Mouse (Mus musculus) heart, adult 18-20 months (tissue): ENCODE measurements around the gene Epb41l1. TPM values are rescaled to one million over a fixed set of nuclear protein-coding genes. Genes with fewer than 3 reads are reported as not detected.
A peak's percentile ranks its signal among the peaks of the same experiment; 100 is the strongest.

Source experiments
- DNase-seq, 2 experiments: peaks; one replicate each; pipeline ENCODE4 v3.0.0; 2021 to 2022; ENCODE audit warnings: mixed read lengths in 1 of 2
- total RNA-seq, 2 experiments: library from RNA; stranded (reverse); gene quantifications; 2 replicates each; pipeline ENCODE4 v1.2.3; 2021

Epb41l1 gene
- total RNA-seq, 2 experiments from 2014 or later = 7.5 to 10.5 TPM

- DNase-seq = no peak
Measured at GRCm38 (mm10) chr2:156538817-156539555, 118.3 kb downstream of the Epb41l1 start.

- no peak for DNase-seq
Measured at GRCm38 (mm10) chr2:156540991-156541390, 120.3 kb downstream of the Epb41l1 start.

- no peak for DNase-seq
Measured at GRCm38 (mm10) chr2:156542410-156542809, 121.7 kb downstream of the Epb41l1 start.

GRCm38 (mm10) chr2:156543804-156544203, 123.1 kb downstream of the Epb41l1 start:
- DNase-seq = no peak

- DNase-seq = peak; percentile 81 to 94
Measured at GRCm38 (mm10) chr2:156547123-156547891, 126.6 kb downstream of the Epb41l1 start, which contains the start of gene Aar2. TSS of gene Aar2 (plus strand) at chr2:156547584.

DNA sequence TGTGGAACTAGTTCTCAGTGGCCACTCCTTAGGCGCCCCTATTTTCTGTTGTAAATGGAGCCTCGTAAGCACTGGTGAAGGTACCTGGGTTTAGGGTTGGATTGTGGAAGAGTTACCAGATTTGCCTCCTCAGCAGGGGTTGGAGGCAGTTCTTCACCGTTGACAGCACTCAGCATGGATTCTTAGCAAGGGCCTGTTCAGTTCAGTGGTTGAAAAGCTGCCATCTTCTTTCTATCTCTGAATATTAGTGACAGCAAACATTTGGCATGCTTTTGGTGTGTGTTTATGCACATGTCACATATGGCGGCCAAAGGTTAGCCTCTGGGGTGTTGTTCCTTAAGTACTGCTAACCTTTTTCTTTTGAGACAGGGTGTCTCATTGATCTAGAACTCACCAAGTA, 131.7 kb downstream of the Epb41l1 start:
- DNase-seq = no peak

- DNase-seq = no peak
Measured at GRCm38 (mm10) chr2:156561808-156562207, 141.1 kb downstream of the Epb41l1 start.

DNA sequence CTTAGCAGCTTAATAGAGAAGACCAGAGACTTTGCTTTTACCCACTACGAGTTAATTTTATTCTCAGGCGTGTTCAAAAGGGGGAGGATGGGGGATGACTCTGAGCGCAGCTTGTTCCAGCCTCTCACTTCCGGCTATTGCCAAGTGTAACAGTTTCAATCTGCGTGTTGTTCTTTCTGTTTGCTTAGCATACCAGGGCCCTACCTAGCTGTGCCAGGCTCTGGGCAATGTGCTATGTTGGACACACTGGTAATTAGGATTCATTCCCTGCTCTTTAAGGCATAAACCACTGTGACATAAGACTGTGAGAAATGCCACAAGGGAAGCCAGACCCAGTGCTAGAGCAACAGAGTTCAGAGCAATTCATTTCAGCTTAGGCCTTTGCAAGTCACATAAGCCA, 142.8 kb downstream of the Epb41l1 start:
- DNase-seq = peak; percentile 34 to 52

- DNase-seq = no peak
Measured at GRCm38 (mm10) chr2:156566512-156566911, 145.8 kb downstream of the Epb41l1 start.

DNA sequence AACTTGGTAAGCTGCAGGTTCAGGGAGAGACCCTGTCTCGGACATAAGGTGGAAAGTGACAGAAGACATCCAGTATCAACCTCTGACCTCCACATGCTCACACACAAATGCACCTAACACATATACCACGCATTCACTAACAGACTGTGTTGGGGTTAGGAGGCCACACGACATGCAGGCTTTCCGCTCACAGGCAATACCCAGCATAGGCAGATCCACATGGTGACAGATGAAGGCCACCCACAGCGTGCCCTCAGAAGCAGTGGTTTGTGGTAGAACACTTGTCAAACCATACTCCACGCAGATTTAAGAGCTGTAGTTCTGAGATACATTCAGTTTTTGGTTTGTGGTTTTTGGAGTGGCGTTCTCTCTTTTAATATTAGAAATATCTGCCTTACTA, 147.9 kb downstream of the Epb41l1 start:
- no peak for DNase-seq

GRCm38 (mm10) chr2:156569261-156569660, 148.6 kb downstream of the Epb41l1 start:
- no peak for DNase-seq

DNA sequence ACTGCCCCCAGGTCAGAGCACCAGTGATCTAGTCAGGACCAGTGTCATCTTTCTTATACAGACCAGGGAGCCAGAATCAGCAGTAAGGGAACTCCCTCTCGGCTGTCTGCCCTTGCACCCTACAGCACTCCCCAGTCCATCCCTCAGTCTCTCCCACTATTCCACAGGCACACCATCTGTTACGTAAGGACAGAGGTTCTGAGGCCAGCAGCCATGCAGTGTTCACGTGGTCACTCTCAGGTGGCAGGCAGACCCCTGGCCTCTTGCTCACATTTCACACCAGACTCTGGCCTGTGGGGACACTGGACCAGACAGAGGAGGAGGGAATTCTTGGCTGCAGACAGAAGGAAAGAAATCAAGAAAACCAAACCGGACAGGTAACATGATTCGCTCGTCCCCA, 150.8 kb downstream of the Epb41l1 start:
- no peak for DNase-seq

- DNase-seq = no peak
Measured at GRCm38 (mm10) chr2:156576850-156577587, 156.3 kb downstream of the Epb41l1 start.

DNA sequence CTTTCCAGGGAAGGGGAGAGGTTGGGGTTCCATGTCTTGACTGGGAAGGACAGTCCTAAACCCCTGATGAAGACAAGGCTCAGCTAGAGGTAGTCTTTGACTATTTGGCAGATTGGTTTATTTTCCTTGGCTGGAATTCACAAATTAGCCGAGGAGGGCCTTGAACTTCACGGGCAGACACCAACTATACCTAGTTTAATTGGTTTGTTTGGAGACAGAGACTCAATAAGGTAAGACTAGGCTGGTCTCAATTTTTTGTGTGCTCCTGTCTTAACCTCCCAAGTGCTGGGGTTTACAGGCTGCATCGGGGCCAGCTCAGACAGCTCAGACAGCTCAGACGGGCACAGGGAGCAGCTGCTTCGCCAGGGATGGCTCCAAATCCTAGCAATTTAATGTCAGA, 159.8 kb downstream of the Epb41l1 start:
- DNase-seq = no peak

GRCm38 (mm10) chr2:156581244-156581643, 160.5 kb downstream of the Epb41l1 start:
- no peak for DNase-seq

DNA sequence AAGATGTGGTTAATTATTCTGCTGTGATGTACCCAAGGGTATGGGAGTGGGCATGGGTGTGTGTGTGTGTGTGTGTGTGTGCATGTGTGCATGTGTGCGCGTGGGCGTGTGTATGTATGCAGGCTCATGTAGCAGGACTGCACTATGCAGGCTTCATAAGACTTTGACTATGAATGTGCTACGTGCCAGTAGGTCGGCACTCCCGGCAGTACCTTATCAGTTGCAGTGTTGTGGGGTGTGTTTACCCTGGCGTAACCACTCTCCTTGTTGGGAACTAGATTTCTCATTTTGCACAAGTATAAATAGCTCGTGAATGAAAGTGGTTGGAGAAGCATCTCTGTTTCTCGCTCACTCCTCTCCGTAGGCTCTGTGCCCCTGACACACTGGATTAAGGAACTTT, 162.2 kb downstream of the Epb41l1 start:
- DNase-seq = peak in 1 of 2 experiments; percentile 56

DNA sequence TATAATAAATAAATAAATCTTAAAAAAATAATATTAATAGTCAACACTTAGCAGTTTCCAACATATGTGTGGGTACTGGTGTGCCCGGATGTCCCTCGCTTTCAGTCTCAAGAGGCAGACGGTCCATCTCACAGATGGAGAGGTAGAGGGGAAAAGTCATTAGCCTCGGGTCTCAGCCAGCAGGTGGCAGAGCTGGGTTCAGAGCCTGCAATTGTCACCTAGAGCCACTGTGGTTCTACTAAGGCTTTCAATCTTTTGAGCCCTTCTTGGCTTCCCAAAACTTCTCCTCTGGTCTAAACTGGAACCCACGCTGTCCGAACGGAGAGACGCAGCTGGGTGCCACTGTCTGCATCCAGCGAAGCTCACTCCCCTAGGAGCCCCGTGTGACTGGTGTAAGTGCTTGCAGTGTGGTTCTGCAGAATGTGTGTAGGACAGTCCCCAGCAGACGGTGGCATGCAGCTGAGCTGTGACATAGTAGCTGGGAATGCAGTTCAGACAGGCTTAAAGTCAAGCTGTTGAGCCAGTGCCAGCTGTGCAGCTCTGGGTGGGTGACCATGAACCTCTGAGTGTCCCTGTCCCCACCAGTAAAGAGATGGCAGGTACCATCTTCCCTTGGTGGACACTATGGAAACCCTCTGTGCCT, 163.6 kb downstream of the Epb41l1 start:
- peak in 1 of 2 experiments; percentile 55 for DNase-seq

DNA sequence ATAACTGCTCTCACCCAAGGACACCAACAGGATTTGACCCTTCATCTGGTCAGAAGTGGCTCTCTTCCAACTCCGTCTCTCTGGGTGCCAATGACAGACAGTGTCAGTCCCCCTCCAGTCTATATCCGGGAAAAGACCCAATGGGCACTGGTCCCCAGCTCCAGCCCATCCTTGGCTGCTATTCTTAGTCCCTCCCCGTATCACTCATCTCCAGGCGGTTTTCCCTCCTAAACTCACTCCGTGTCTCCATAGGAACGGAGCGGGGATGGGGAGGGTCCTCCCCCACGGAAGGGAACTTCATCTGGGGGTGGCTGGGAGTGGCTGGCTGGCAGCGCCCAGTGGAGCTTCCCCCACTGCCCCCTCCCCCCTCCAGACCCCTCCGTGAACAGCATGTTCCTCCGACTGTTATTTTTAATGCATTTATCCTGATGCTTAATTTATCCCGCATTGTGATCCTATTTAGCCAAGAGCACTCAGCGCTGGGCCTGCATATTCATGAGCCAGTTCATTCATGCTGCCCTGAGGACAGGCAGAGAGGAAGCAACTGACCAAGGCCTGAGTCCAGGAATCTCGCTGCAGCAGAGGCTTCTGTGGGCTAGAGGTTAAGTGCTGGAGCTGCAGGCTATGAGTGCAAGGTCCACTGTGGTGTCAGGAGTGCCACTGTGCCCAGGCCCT, 164.2 kb downstream of the Epb41l1 start:
- peak; percentile 68 to 81 for DNase-seq

- DNase-seq = no peak
Measured at GRCm38 (mm10) chr2:156589481-156589880, 168.8 kb downstream of the Epb41l1 start.
